Mouse (Mus musculus): ENCODE results near the gene Tnfrsf11a. TPM values are rescaled to one million over a fixed set of nuclear protein-coding genes. Genes with fewer than 3 reads are reported as not detected.
"Not testable (repeated sequence)": the region's sequence is repeated elsewhere in the genome, so short reads cannot be mapped to it uniquely, and the experiment has no call there.

Gene Tnfrsf11a
- polyA plus RNA-seq, 1 experiment: 13.9 TPM

DNA sequence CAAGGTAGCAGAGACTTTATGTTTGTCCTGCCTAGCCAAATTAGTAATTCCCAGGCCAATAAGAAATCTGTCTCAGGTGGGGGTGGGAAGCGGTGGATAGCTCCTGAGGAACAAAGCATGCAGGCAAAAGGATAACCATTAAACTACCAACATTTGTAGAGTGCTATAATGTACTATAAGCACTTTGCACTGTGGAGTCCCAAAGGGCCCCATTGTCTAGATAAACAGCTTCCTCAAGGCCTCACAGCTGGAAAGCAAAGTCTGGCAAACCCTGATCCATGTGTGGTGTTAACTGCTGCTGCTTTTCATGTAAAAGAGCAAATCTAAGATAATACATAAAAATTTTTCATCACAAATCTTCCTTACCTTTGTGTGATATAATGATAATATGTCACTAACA is 27.6 kb upstream of the Tnfrsf11a start:
- no peak overlapping the region for H3K27ac ChIP-seq (ENCODE audit: insufficient read depth, low read length)
- no peaks in the 10 kb centered on the region for H3K4me1 ChIP-seq (ENCODE audit: control insufficient read depth, insufficient read depth, low read length)
- TF ChIP-seq CTCF (IDR thresholded peaks at IDR 0.05; ENCODE audit: borderline replicate concordance, insufficient read depth, low read length) (no peak), POLR2A (IDR thresholded peaks at IDR 0.05; ENCODE audit: low read depth, low read length) (no peak)
- no peak overlapping the region for H3K4me3 ChIP-seq (ENCODE audit: insufficient read depth, low read length)

- no peak overlapping the region for H3K27ac ChIP-seq (ENCODE audit: insufficient read depth, low read length)
- no peak overlapping the region for H3K4me3 ChIP-seq (ENCODE audit: insufficient read depth, low read length)
- H3K4me1 ChIP-seq (ENCODE audit: control insufficient read depth, insufficient read depth, low read length): no peaks in the 10 kb centered on the region
- TF ChIP-seq POLR2A (IDR thresholded peaks at IDR 0.05; ENCODE audit: low read depth, low read length): no peak
- TF ChIP-seq CTCF (IDR thresholded peaks at IDR 0.05; ENCODE audit: borderline replicate concordance, insufficient read depth, low read length): no peak
Observed at GRCm38 (mm10) chr1:105758798-105759197, 21.7 kb upstream of the Tnfrsf11a start.

DNA sequence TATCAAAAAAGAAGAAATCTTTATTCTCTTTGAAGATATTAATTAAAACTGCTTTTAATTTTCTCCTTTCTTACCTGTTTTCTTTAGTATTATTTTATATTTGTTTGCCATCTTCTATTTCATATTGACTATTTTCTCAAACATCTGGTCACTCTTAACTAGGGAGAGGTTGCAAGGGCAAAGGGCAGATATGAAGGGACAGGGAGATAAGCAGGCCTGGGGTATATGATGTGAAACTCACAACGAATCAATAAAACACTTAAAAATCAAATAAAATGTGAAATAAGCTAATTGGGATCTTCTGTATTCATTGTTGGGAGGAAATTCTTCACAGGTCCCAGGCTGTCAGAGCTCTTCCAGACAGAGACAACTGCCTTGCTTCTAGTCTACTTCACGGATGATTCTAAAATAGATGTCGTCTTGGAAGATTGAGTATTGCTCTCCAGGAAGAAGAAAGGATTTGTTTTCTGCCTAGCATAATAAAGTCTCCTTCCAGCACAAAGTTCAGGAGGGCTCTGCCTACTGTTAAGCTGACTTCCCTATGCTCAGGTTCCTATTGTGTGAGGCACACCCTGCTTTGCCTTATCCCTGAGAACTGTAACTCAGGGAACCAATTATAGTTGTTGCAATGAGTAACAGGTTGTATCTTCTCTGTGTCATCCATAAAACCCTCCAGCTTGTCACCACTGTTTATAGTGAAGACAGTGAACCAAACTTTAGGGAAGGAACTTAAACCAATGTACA is 20.9 kb upstream of the Tnfrsf11a start:
- H3K4me1 ChIP-seq (ENCODE audit: control insufficient read depth, insufficient read depth, low read length): no peaks in the 10 kb centered on the region
- TF ChIP-seq CTCF (IDR thresholded peaks at IDR 0.05; ENCODE audit: borderline replicate concordance, insufficient read depth, low read length) (no peak), POLR2A (IDR thresholded peaks at IDR 0.05; ENCODE audit: low read depth, low read length) (no peak)
- H3K4me3 ChIP-seq (ENCODE audit: insufficient read depth, low read length): no peak overlapping the region
- no peak overlapping the region for H3K27ac ChIP-seq (ENCODE audit: insufficient read depth, low read length)

DNA sequence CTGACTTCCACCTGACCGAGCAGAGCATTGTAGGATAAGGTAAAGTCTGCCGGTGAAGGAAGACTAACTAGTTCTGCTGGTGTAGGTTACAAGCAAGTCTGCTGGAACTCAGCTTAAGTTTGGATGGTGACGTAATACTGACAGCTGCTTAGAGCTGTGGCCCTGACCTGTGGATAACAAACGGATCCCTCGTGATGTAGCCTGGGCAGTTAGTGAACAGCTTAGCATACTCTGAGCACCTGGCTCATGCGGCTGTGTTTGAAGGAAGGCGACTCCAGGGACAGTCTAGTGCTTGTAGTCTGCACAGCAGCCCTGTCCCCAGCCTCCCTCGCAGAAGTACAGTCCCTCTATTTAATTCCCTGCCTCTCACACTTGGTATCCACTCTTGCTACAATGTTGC is 14.9 kb upstream of the Tnfrsf11a start:
- H3K4me1 ChIP-seq (ENCODE audit: control insufficient read depth, insufficient read depth, low read length): no peaks in the 10 kb centered on the region
- H3K27ac ChIP-seq (ENCODE audit: insufficient read depth, low read length): no peak overlapping the region
- no peak overlapping the region for H3K4me3 ChIP-seq (ENCODE audit: insufficient read depth, low read length)
- TF ChIP-seq CTCF (IDR thresholded peaks at IDR 0.05; ENCODE audit: borderline replicate concordance, insufficient read depth, low read length) (no peak), POLR2A (IDR thresholded peaks at IDR 0.05; ENCODE audit: low read depth, low read length) (no peak)

- not testable (repeated sequence) for H3K4me1 ChIP-seq (ENCODE audit: control insufficient read depth, insufficient read depth, low read length); H3K27ac ChIP-seq (ENCODE audit: insufficient read depth, low read length)
Observed at GRCm38 (mm10) chr1:105766099-105766498, 14.4 kb upstream of the Tnfrsf11a start.

DNA sequence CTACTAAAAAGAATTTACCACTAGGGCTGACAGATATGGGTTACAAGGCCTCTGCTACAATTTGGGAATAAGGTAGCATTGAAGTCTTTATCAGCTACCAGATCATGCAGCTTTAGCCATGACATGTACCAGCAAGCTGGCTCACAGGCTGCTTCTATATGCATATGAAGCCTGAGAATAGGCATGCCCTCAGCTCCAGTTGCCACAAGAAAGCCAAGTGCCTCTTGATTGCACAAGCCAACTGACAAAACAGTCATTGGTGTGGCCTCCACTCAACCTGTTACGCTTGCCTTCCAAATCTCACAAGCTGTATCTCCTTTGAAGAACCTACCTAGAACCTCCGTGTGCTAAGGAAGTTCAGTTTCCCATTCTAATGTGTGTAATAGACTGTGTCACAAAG is 12.1 kb upstream of the Tnfrsf11a start:
- TF ChIP-seq CTCF (IDR thresholded peaks at IDR 0.05; ENCODE audit: borderline replicate concordance, insufficient read depth, low read length) (no peak), POLR2A (IDR thresholded peaks at IDR 0.05; ENCODE audit: low read depth, low read length) (no peak)
- Histone ChIP-seq H3K4me3 (ENCODE audit: insufficient read depth, low read length) (no peak overlapping the region), H3K27ac (ENCODE audit: insufficient read depth, low read length) (no peak overlapping the region)

More at GRCm38 (mm10) chr1:105766099-105766498, 14.4 kb upstream of the Tnfrsf11a start:
- not testable (repeated sequence) for H3K4me3 ChIP-seq (ENCODE audit: insufficient read depth, low read length)

GRCm38 (mm10) chr1:105770685-105771084 is 9.8 kb upstream of the Tnfrsf11a start:
- no peaks in the 10 kb centered on the region for H3K4me1 ChIP-seq (ENCODE audit: control insufficient read depth, insufficient read depth, low read length)
- no peak overlapping the region for H3K4me3 ChIP-seq (ENCODE audit: insufficient read depth, low read length)
- no peak overlapping the region for H3K27ac ChIP-seq (ENCODE audit: insufficient read depth, low read length)
- TF ChIP-seq POLR2A (IDR thresholded peaks at IDR 0.05; ENCODE audit: low read depth, low read length) (no peak), CTCF (IDR thresholded peaks at IDR 0.05; ENCODE audit: borderline replicate concordance, insufficient read depth, low read length) (no peak)

More for the DNA sequence above, 12.1 kb upstream of the Tnfrsf11a start:
- no peaks in the 10 kb centered on the region for H3K4me1 ChIP-seq (ENCODE audit: control insufficient read depth, insufficient read depth, low read length)

DNA sequence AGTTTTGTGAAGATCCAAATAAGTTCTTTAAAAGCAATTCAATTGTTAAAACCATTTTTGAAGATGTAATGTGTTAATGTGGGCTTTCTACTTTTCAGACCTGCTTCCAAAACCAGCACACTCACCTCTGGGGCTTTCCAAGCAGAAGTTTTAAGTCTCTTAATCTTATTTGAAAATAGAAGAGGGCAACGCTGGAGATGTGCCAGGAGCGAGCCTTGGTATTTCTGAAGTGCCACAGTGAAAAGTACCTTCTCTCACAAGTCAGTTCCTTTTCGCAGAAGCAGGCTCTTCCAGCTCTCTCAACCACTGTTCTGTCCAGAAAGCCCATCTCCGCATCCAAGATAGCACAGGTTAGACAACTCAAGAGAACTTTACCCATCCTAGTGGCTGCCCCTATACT is 4.1 kb upstream of the Tnfrsf11a start:
- no peak for TF ChIP-seq CTCF (IDR thresholded peaks at IDR 0.05; ENCODE audit: borderline replicate concordance, insufficient read depth, low read length)
- no peak for TF ChIP-seq POLR2A (IDR thresholded peaks at IDR 0.05; ENCODE audit: low read depth, low read length)
- Histone ChIP-seq H3K4me1 (ENCODE audit: control insufficient read depth, insufficient read depth, low read length) (no peaks in the 10 kb centered on the region), H3K4me3 (ENCODE audit: insufficient read depth, low read length) (no peak overlapping the region), H3K27ac (ENCODE audit: insufficient read depth, low read length) (no peak overlapping the region)

DNA sequence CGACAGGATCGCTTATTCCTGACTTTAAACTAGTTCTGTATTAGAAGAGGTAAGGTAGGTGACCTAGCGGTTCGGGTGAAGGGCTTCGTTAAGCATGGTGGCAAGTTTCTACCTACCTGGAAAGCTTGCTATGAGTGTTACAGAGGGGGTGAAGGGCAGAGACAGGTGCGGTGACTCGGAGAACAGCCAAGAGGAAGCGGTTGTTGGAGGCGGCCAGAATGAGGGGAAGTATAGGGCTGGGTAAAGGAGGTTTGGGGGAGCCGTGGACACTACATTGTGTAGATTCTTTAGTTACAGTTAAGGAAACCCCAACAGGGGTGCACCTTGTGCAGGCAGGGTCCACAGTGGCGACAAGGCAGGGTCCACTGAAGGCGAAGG is 450 bp upstream of the Tnfrsf11a start:
- H3K4me1 ChIP-seq (ENCODE audit: control insufficient read depth, insufficient read depth, low read length): peaks cover 5% of the 10 kb centered on the region; the same call in 1 of the 2 replicates
- peak overlapping the region; percentile 32 for H3K4me3 ChIP-seq (ENCODE audit: insufficient read depth, low read length)
- no peak overlapping the region for H3K27ac ChIP-seq (ENCODE audit: insufficient read depth, low read length)
- no peak for TF ChIP-seq CTCF (IDR thresholded peaks at IDR 0.05; ENCODE audit: borderline replicate concordance, insufficient read depth, low read length)
- TF ChIP-seq POLR2A (IDR thresholded peaks at IDR 0.05; ENCODE audit: low read depth, low read length): no peak

- Histone ChIP-seq H3K27ac (ENCODE audit: insufficient read depth, low read length) (no peak overlapping the region), H3K4me3 (ENCODE audit: insufficient read depth, low read length) (peak overlapping the region; percentile 79), H3K4me1 (ENCODE audit: control insufficient read depth, insufficient read depth, low read length) (peaks cover 5% of the 10 kb centered on the region; the same call in 1 of the 2 replicates)
- TF ChIP-seq CTCF (IDR thresholded peaks at IDR 0.05; ENCODE audit: borderline replicate concordance, insufficient read depth, low read length) (no peak), POLR2A (IDR thresholded peaks at IDR 0.05; ENCODE audit: low read depth, low read length) (no peak)
Observed at GRCm38 (mm10) chr1:105781391-105782146, 1.1 kb downstream of the Tnfrsf11a start.
